Mouse (Mus musculus) forebrain, postnatal 0 days (tissue): ENCODE data around the gene Nrbf2. TPM values are rescaled to one million over a fixed set of nuclear protein-coding genes. Genes with fewer than 3 reads are reported as not detected.

ENCODE experiments used
- ATAC-seq: fragments of 200-750 bp; cut with Nextera tagmentation; 2 replicates; pipeline ENCODE4 v1.8.0; 2017; ENCODE audit warnings: mild to moderate bottlenecking, moderate library complexity
- DNase-seq: peaks from one replicate; pipeline ENCODE4 v3.0.0-alpha.2; 2015
- H3K27ac ChIP-seq: fragments of 300-500 bp; sonication (generic); 2 replicates; pipeline ENCODE4 v1.5.1; 2014; ENCODE audit warnings: low read depth, mild to moderate bottlenecking, antibody characterized with exemption, low read length, moderate library complexity, mixed read lengths
- H3K27me3 ChIP-seq: fragments of 300-500 bp; sonication (generic); 2 replicates; pipeline ENCODE4 v1.6.1; 2014; ENCODE audit warnings: mild to moderate bottlenecking, low read length, mixed read lengths; ENCODE audit not compliant: insufficient read depth
- H3K36me3 ChIP-seq: fragments of 300-500 bp; sonication (generic); 2 replicates; pipeline ENCODE4 v1.6.1; 2014; ENCODE audit warnings: mild to moderate bottlenecking, moderate library complexity; ENCODE audit not compliant: insufficient read depth
- H3K4me1 ChIP-seq: fragments of 300-500 bp; sonication (generic); 2 replicates; pipeline ENCODE4 v1.6.1; 2014; ENCODE audit warnings: antibody characterized with exemption; ENCODE audit not compliant: insufficient read depth
- H3K4me2 ChIP-seq: fragments of 300-500 bp; sonication (generic); 2 replicates; pipeline ENCODE4 v1.6.1; 2014; ENCODE audit warnings: low read depth, mild to moderate bottlenecking, moderate library complexity
- H3K4me3 ChIP-seq: fragments of 300-500 bp; sonication (generic); 2 replicates; pipeline ENCODE4 v1.5.1; 2014; ENCODE audit warnings: low read depth, low read length, mixed read lengths
- H3K9ac ChIP-seq: fragments of 300-500 bp; sonication (generic); 2 replicates; pipeline ENCODE4 v1.6.1; 2014; ENCODE audit warnings: mild to moderate bottlenecking
- H3K9me3 ChIP-seq: fragments of 300-500 bp; sonication (generic); 2 replicates; pipeline ENCODE4 v1.6.1; 2016; ENCODE audit warnings: low read length
- CTCF ChIP-seq: sonication (generic); IDR thresholded peaks from 2 replicates; pipeline ENCODE4 v1.5.1; 2016; ENCODE audit warnings: antibody characterized with exemption, control low read depth, low read depth
- WGBS: fragments of 180-500 bp; shearing (Covaris S2); extraction: QIAGEN DNeasy Blood & Tissue Kit; methylation state at CpG from one replicate; pipeline ENCODE4 v1.1.7; 2014; 5-methylcytosine and 5-hydroxymethylcytosine counted together
- polyA plus RNA-seq: library from polyadenylated mRNA; unstranded; fragments of >200 nt; fragmentation: Nextera tagmentation; extraction: Ambion mirVana; gene quantifications from 2 replicates; pipeline ENCODE4 v1.2.1, GENCODE M21; 2015
- total RNA-seq: library from RNA; depleted of rRNA; stranded (reverse); fragments of >200 nt; gene quantifications from 2 replicates; pipeline ENCODE4 v1.2.3, GENCODE M21; 2014

Nrbf2 gene
- total and polyA plus RNA-seq, 2 experiments from 2014 or later: 16.8 to 39.8 TPM

- Histone ChIP-seq H3K9ac (no peak overlapping the region), H3K4me1 (no peaks in the 10 kb centered on the region; the same call in 1 of the 2 replicates), H3K27me3 (no peaks in the 10 kb centered on the region; the same call in none of the 2 replicates), H3K27ac (no peak overlapping the region), H3K4me2 (no peak overlapping the region), H3K36me3 (no peaks in the 10 kb centered on the region), H3K9me3 (no peaks in the 10 kb centered on the region), H3K4me3 (no peak overlapping the region)
- ATAC-seq (no peak), DNase-seq (peak; percentile 7)
- peak; percentile 59 for TF ChIP-seq CTCF
- WGBS: 74% methylated on average over 13 of the region's 13 CpGs
These were observed 34.1 kb upstream of the Nrbf2 start for GRCm38 (mm10) chr10:67319016-67319725.

DNA sequence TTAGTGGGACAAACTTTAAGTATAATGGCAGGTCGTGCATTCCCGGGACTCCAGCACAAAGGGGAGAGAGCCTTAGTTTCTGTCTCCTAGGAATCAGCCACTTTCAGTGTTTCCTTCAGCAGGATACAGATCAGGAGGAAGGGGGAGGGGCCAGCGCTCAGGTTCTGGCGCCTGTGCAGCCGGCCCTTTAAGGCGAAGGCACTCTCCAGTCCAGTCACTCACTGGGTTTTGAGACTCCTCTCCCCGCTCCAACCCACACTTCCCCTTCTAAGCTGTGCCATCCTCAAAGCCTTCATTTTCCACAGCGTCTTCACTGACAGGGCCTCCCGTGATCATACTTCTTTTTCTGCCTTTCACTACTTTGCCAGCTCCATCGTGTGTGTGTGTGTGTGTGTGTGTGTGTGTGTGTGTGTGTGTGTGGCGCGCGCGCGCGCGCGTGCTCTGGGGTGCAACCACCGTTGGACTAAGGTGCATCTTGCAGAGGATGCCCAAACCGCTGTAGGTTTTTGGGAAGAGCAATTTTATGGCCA lies 32.9 kb upstream of the Nrbf2 start:
- no peaks in the 10 kb centered on the region; the same call in none of the 2 replicates for H3K27me3 ChIP-seq
- 2% methylated on average over 20 of the region's 20 CpGs for WGBS

DNA sequence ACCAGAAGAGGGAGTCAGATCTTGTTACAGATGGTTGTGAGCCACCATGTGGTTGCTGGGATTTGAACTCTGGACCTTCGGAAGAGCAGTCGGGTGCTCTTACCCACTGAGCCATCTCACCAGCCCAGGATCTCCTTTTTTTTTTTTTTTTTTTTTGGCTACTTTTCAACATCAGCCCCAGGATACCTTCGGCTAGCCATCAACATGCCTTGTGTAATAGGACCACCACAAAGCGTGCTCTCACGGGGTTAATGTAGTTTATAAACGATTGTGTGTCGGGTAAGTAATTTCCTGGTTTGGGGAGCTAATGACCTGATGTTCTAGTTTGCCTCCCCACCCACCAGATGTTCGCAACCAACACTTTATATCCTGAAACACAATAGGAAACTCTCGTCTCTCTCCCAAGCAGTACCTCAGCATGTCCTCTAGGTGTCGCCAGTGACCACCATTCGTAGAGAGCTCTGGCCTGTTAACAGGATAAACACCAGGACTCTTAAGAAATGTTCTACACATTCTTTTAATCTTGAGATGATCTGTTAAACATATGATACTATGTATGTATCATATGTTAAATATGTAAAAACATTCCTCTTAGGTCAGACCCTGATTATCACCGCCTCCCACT lies 29.8 kb upstream of the Nrbf2 start:
- no peaks in the 10 kb centered on the region; the same call in none of the 2 replicates for H3K27me3 ChIP-seq
- no peaks in the 10 kb centered on the region for H3K36me3 ChIP-seq
- 17% methylated on average over 12 of the region's 12 CpGs for WGBS
- peak overlapping the region; percentile 32 for H3K4me2 ChIP-seq
- H3K4me3 ChIP-seq: no peak overlapping the region
- no peaks in the 10 kb centered on the region; the same call in 1 of the 2 replicates for H3K4me1 ChIP-seq
- peak; percentile 98 for TF ChIP-seq CTCF
- no peaks in the 10 kb centered on the region for H3K9me3 ChIP-seq
- no peak overlapping the region for H3K9ac ChIP-seq
- no peak overlapping the region for H3K27ac ChIP-seq
- ATAC-seq (peak; percentile 65; the same call in 1 of the 2 replicates), DNase-seq (peak; percentile 86)

More for the DNA sequence above, 32.9 kb upstream of the Nrbf2 start:
- TF ChIP-seq CTCF: no peak
- H3K9ac ChIP-seq: no peak overlapping the region
- H3K9me3 ChIP-seq: no peaks in the 10 kb centered on the region
- no peak overlapping the region for H3K27ac ChIP-seq
- DNase-seq (peak; percentile 31), ATAC-seq (0 out of 2 replicates have a peak, but pooled peaks have one; percentile 25)
- H3K36me3 ChIP-seq: no peaks in the 10 kb centered on the region
- no peaks in the 10 kb centered on the region; the same call in 1 of the 2 replicates for H3K4me1 ChIP-seq
- H3K4me3 ChIP-seq: peak overlapping the region; percentile 7; the same call in 1 of the 2 replicates
- peak overlapping the region; percentile 44 for H3K4me2 ChIP-seq

GRCm38 (mm10) chr10:67312456-67312855 lies 27.4 kb upstream of the Nrbf2 start:
- WGBS: 72% methylated on average over 6 of the region's 6 CpGs

GRCm38 (mm10) chr10:67311277-67311959 lies 26.3 kb upstream of the Nrbf2 start:
- H3K27me3 ChIP-seq: no peaks in the 10 kb centered on the region
- no peak overlapping the region for H3K27ac ChIP-seq
- H3K4me2 ChIP-seq: no peak overlapping the region
- no peak overlapping the region for H3K4me3 ChIP-seq
- DNase-seq: peak; percentile 84
- peak; percentile 80 for TF ChIP-seq CTCF
- 42% methylated on average over 9 of the region's 9 CpGs for WGBS
- H3K9ac ChIP-seq: no peak overlapping the region
- no peaks in the 10 kb centered on the region for H3K36me3 ChIP-seq
- H3K4me1 ChIP-seq: no peaks in the 10 kb centered on the region
- peak; percentile 88 for ATAC-seq
- no peaks in the 10 kb centered on the region for H3K9me3 ChIP-seq

More at GRCm38 (mm10) chr10:67312456-67312855, 27.4 kb upstream of the Nrbf2 start:
- H3K4me1 ChIP-seq: no peaks in the 10 kb centered on the region
- H3K27ac ChIP-seq: no peak overlapping the region
- no peaks in the 10 kb centered on the region; the same call in 1 of the 2 replicates for H3K27me3 ChIP-seq
- H3K9ac ChIP-seq: no peak overlapping the region
- H3K4me2 ChIP-seq: no peak overlapping the region
- no peak overlapping the region for H3K4me3 ChIP-seq
- DNase-seq (no peak), ATAC-seq (no peak)
- TF ChIP-seq CTCF: no peak
- no peaks in the 10 kb centered on the region for H3K9me3 ChIP-seq
- H3K36me3 ChIP-seq: no peaks in the 10 kb centered on the region

DNA sequence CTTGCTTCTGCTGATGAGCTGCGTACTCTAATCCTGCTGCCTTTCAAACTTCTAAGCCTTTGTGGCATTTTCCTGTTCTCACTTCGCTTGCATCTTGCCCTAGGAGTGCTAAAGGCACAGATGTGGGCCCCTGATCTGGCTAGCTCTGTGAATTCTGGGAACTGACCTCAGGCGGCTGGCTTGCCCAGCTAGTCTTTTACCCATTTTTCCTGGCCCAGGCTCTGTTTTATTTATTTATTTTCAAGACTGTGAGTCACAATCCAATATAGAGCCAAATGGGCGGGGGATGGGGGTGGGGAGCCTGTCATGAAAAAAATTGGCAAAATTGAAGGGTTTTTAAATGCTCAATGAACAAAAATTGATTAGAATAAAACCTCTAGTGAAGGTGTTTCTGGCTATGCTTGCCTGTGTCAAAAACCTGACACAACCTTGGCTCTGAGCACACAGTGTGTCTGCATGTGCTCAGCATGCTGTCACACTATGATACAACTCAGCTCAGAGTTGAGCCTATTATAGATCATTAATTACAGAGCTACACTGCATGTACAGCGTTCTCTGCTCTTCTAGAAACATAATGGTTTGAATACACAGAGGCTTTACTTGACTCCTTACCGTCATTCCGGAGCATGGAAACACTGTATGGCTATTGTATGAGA lies 24.5 kb upstream of the Nrbf2 start:
- no peaks in the 10 kb centered on the region for H3K36me3 ChIP-seq
- DNase-seq (no peak), ATAC-seq (no peak)
- TF ChIP-seq CTCF: no peak
- 83% methylated on average over 7 of the region's 7 CpGs for WGBS
- no peak overlapping the region for H3K27ac ChIP-seq
- no peaks in the 10 kb centered on the region for H3K4me1 ChIP-seq
- H3K4me2 ChIP-seq: no peak overlapping the region
- no peaks in the 10 kb centered on the region for H3K9me3 ChIP-seq
- no peaks in the 10 kb centered on the region for H3K27me3 ChIP-seq
- no peak overlapping the region for H3K4me3 ChIP-seq
- H3K9ac ChIP-seq: no peak overlapping the region
